Mouse (Mus musculus) WW6 (cell line): ENCODE measurements around the gene Dab2ip.

Experiments
- DNase-seq: peaks from one replicate; pipeline ENCODE4 v3.0.0-alpha.2; 2013; ENCODE audit warnings: low read depth, low spot score

Gene Dab2ip

GRCm38 (mm10) chr2:35713460-35713859, 155.4 kb downstream of the Dab2ip start:
- no peak for DNase-seq

- DNase-seq = no peak
Observed at GRCm38 (mm10) chr2:35714742-35715167, 156.7 kb downstream of the Dab2ip start.

GRCm38 (mm10) chr2:35715485-35715884, 157.4 kb downstream of the Dab2ip start:
- DNase-seq = no peak

- no peak for DNase-seq
Observed at GRCm38 (mm10) chr2:35716175-35716574, 158.1 kb downstream of the Dab2ip start.

GRCm38 (mm10) chr2:35718003-35718500, 160.0 kb downstream of the Dab2ip start:
- DNase-seq = no peak

- DNase-seq = no peak
Observed at GRCm38 (mm10) chr2:35718662-35719061, 160.6 kb downstream of the Dab2ip start.

- DNase-seq = no peak
Observed at GRCm38 (mm10) chr2:35719230-35720005, 161.4 kb downstream of the Dab2ip start.

- DNase-seq = no peak
Observed at GRCm38 (mm10) chr2:35720104-35720503, 162.0 kb downstream of the Dab2ip start.

GRCm38 (mm10) chr2:35720550-35720949, 162.5 kb downstream of the Dab2ip start:
- no peak for DNase-seq

- DNase-seq = no peak
Observed at GRCm38 (mm10) chr2:35720956-35721355, 162.9 kb downstream of the Dab2ip start.

- no peak for DNase-seq
Observed at GRCm38 (mm10) chr2:35722821-35723220, 164.8 kb downstream of the Dab2ip start.

- no peak for DNase-seq
Observed at GRCm38 (mm10) chr2:35723267-35723666, 165.2 kb downstream of the Dab2ip start.

- no peak for DNase-seq
Observed at GRCm38 (mm10) chr2:35723691-35724090, 165.6 kb downstream of the Dab2ip start.

- DNase-seq = no peak
Observed at GRCm38 (mm10) chr2:35728633-35729032, 170.6 kb downstream of the Dab2ip start.

- DNase-seq = no peak
Observed at GRCm38 (mm10) chr2:35729077-35730065, 171.3 kb downstream of the Dab2ip start.

- DNase-seq = no peak
Observed at GRCm38 (mm10) chr2:35731671-35732449, 173.8 kb downstream of the Dab2ip start.

GRCm38 (mm10) chr2:35735001-35735400, 176.9 kb downstream of the Dab2ip start:
- DNase-seq = no peak

- no peak for DNase-seq
Observed at GRCm38 (mm10) chr2:35736061-35736460, 178.0 kb downstream of the Dab2ip start.

- no peak for DNase-seq
Observed at GRCm38 (mm10) chr2:35737467-35738027, 179.5 kb downstream of the Dab2ip start.

GRCm38 (mm10) chr2:35739669-35740254, 181.7 kb downstream of the Dab2ip start:
- no peak for DNase-seq

- DNase-seq = no peak
Observed at GRCm38 (mm10) chr2:35745876-35746275, 187.8 kb downstream of the Dab2ip start.
